Mouse (Mus musculus): ENCODE measurements around the gene Olfr467. TPM values are rescaled to one million over a fixed set of nuclear protein-coding genes. Genes with fewer than 3 reads are reported as not detected.
"Not testable (repeated sequence)": the region's sequence is repeated elsewhere in the genome, so short reads cannot be mapped to it uniquely, and the experiment has no call there.

The Olfr467 gene
- not detected for polyA plus RNA-seq (2017; shearing (Covaris generic))

GRCm38 (mm10) chr7:107811963-107812362 lies at the start of gene Olfr467:
Olfr467 (plus strand) TSS chr7:107812263.
- no peak for ATAC-seq

DNA sequence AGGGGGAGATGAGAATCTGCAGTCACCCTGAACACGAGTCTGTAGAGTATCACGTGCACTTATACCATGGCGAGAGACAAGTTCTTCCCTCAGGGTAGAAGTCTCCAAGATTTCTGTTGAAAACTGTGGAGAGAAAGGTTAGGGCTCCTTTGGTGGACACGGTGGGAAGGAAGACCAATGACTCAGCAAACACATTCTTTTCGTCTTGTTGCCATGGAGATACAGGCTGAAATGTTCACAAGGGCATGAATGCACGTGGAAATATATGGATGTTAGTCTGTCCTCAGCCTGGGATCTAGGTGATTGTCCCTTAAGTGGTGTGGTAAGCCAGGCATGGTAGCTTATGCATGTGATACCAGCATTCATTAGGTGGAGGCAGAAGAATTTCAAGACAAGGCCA lies 41.3 kb upstream of the Olfr467 start:
- ATAC-seq: no peak

DNA sequence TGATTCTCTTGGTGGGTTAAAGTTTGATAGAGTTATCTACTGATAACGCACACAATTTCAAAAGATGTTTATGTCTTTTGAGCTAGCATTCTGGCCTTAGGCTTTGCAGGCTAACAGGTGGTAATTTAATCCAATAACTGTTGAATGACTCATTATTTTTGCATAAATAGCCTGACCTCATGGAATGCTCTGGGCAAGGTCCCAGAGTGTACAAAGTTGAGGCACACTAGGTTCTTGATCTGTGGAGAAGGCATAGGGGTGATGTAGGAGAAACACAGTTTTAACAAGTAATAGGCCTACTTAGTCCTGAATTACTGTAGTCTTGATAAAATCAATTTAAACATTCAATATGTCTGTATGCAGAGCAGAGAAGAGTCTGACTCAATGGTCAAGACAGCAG lies 33.8 kb upstream of the Olfr467 start:
- ATAC-seq: no peak

- peak; percentile 57 for ATAC-seq
These were observed 32.5 kb upstream of the Olfr467 start for GRCm38 (mm10) chr7:107779611-107780010.

GRCm38 (mm10) chr7:107787977-107788620 lies 24.0 kb upstream of the Olfr467 start:
- no peak for ATAC-seq

DNA sequence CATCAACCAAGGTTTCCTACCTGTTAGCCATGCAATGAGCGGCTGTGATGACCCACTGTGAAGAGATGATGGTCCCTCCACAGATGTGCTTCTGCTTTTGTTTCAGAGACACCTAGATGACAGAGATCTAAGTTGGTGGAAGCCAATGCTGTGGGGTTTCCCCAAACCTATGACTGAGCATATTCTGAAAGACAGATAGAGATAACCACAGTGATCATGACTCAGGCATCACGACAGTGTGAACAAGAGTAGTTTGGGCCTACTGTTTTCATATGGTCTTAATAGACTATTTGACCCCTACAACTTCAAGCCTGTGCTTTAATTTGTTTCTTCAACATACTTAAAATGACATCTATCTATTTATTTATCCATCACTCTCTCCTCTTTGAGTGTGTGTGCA lies 15.6 kb upstream of the Olfr467 start:
- ATAC-seq: no peak

- no peak for ATAC-seq
These were observed 11.0 kb upstream of the Olfr467 start, which contains the start of gene Ovch2 for GRCm38 (mm10) chr7:107801108-107801507. Ovch2 (minus strand) TSS chr7:107801208.

GRCm38 (mm10) chr7:107802138-107802537 lies 9.9 kb upstream of the Olfr467 start:
- ATAC-seq: no peak

- ATAC-seq: no peak
These were observed 7.4 kb downstream of the Olfr467 start for GRCm38 (mm10) chr7:107819442-107819841.

- ATAC-seq: not testable (repeated sequence)
These were observed 11.8 kb downstream of the Olfr467 start for GRCm38 (mm10) chr7:107823867-107824266.

- ATAC-seq: not testable (repeated sequence)
These were observed 13.4 kb downstream of the Olfr467 start, which contains the start of gene Olfr469 for GRCm38 (mm10) chr7:107825441-107825840. Olfr469 (minus strand) TSS chr7:107825541.

DNA sequence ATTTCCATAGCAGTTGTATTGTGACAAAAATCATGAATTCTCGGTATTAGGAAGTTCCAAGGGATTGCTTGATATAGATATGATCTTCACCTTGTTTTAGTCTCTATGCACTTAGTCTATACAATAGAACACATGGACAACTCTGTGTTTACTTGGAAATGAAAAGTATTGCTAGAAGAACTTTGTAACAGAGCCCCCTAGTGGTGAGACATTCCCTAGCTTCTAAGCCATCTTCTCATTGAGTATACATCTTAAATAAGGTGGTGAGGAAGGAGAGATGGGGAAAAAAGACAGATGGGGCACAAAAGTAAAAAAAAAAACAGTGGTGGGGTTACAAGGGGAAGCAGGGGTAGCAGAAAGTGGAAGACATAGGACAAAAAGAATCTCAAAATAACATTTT lies 29.7 kb downstream of the Olfr467 start:
- no peak for ATAC-seq

DNA sequence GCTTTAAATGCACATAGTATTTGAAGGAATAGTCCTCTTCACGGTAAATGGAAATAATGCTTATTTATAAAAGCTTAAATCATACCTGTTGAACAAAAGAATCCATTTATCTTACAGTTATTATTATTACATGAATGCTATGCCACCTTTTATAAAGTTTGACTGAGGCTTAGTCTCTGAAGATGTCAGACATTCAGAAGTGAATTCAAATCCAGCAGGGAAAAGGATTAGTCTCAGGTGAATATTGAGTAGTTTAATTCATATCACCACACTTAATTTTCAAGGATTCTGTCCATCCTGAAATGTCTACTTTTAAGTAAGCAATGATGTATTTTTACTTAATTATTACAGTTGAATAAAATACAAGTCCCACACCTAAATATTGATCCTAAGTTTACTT lies 35.3 kb downstream of the Olfr467 start, which contains the start of gene Olfr470:
Olfr470 (minus strand) TSS at position 101 of the 400 bp plus-strand sequence.
- ATAC-seq: not testable (repeated sequence)

Other genes starting within 250 kb of the Olfr467 start
- not detected for gene Olfml1, start 244.8 kb upstream of the Olfr467 start, polyA plus RNA-seq (2017; shearing (Covaris generic))
- gene Ppfibp2, start 217.1 kb upstream of the Olfr467 start, polyA plus RNA-seq (2017; shearing (Covaris generic)): under 1 TPM; 0.31 to 0.44 TPM
- gene 5330417H12Rik, start 187.1 kb upstream of the Olfr467 start, polyA plus RNA-seq (2017; shearing (Covaris generic)): not detected
- gene Cyb5r2, start 54.2 kb upstream of the Olfr467 start, polyA plus RNA-seq (2017; shearing (Covaris generic)): not detected
- gene Ovch2, start 11.1 kb upstream of the Olfr467 start, polyA plus RNA-seq (2017; shearing (Covaris generic)): not detected
- gene Olfr469, start 13.3 kb downstream of the Olfr467 start, polyA plus RNA-seq (2017; shearing (Covaris generic)): not detected
- not detected for gene Olfr470, start 35.2 kb downstream of the Olfr467 start, polyA plus RNA-seq (2017; shearing (Covaris generic))
- gene Olfr472, start 85.6 kb downstream of the Olfr467 start, polyA plus RNA-seq (2017; shearing (Covaris generic)): under 1 TPM in 1 of 2 experiments, not detected in 1; 0.16 TPM
- gene Olfr473, start 118.2 kb downstream of the Olfr467 start, polyA plus RNA-seq (2017; shearing (Covaris generic)): not detected
- gene Olfr474, start 142.4 kb downstream of the Olfr467 start, polyA plus RNA-seq (2017; shearing (Covaris generic)): not detected
- not detected for gene Olfr476, start 152.5 kb downstream of the Olfr467 start, polyA plus RNA-seq (2017; shearing (Covaris generic))
- gene Olfr477, start 174.4 kb downstream of the Olfr467 start, polyA plus RNA-seq (2017; shearing (Covaris generic)): not detected
- not detected for gene Olfr478, start 221.7 kb downstream of the Olfr467 start, polyA plus RNA-seq (2017; shearing (Covaris generic))
- not detected for gene Olfr479, start 238.4 kb downstream of the Olfr467 start, polyA plus RNA-seq (2017; shearing (Covaris generic))